Mouse (Mus musculus) gastrocnemius, adult 18-20 months (tissue): ENCODE measurements around the gene Ube2l3. TPM values are rescaled to one million over a fixed set of nuclear protein-coding genes. Genes with fewer than 3 reads are reported as not detected.

Experiments
- microRNA-seq: library from miRNA; unstranded; fragments of <30 nt; microRNA quantifications from one replicate; pipeline ENCODE4 v1.2.0, GENCODE M21; 2021
- total RNA-seq, 2 experiments: library from RNA; stranded (reverse); gene quantifications; 2 replicates each; pipeline ENCODE4 v1.2.3; 2021

Ube2l3 gene
- total RNA-seq, 2 experiments from 2014 or later, result 146 to 149 TPM

Small RNAs within 50 kb of the gene (microRNA-seq; reads per million reads assigned to microRNA genes)
- gene Mir130b (16.0 reads per million, percentile 31 among the genes with 10 or more reads in this experiment), gene Mir301b (not detected)

Other genes starting within 250 kb of the Ube2l3 start
- 100 to 1,000 TPM in 1 of 2 experiments, 10 to 100 TPM in 1; 94.3 to 102 TPM for gene Mapk1, start 219.3 kb downstream of the Ube2l3 start, total RNA-seq
- 1 to 10 TPM in 1 of 2 experiments, under 1 TPM in 1; 0.36 to 1.1 TPM for gene Ypel1, start 133.0 kb downstream of the Ube2l3 start, total RNA-seq
- 10 to 100 TPM; 22.9 to 30.8 TPM for gene Ppil2, start 91.4 kb downstream of the Ube2l3 start, total RNA-seq
- not detected for gene 2610318N02Rik, start 77.5 kb downstream of the Ube2l3 start, total RNA-seq
- 1 to 10 TPM; 4.7 to 5.9 TPM for gene Sdf2l1, start 70.3 kb downstream of the Ube2l3 start, total RNA-seq
- under 1 TPM in 1 of 2 experiments, not detected in 1; 0.17 TPM for gene Ydjc, start 58.0 kb downstream of the Ube2l3 start, total RNA-seq
- under 1 TPM in 1 of 2 experiments, not detected in 1; 0.09 TPM for gene Ccdc116, start 55.4 kb downstream of the Ube2l3 start, total RNA-seq
- gene Rimbp3, start 6.0 kb upstream of the Ube2l3 start, total RNA-seq, result under 1 TPM; 0.05 to 0.07 TPM
- gene Hic2, start 30.9 kb upstream of the Ube2l3 start, total RNA-seq, result 1 to 10 TPM; 1.4 to 1.7 TPM
- gene Tmem191c, start 73.4 kb upstream of the Ube2l3 start, total RNA-seq, result 1 to 10 TPM in 1 of 2 experiments, under 1 TPM in 1; 0.97 to 1.9 TPM
- under 1 TPM in 1 of 2 experiments, not detected in 1; 0.31 TPM for gene Serpind1, start 128.7 kb upstream of the Ube2l3 start, total RNA-seq
- 10 to 100 TPM; 17.7 to 19.1 TPM for gene Snap29, start 203.3 kb upstream of the Ube2l3 start, total RNA-seq
- 10 to 100 TPM; 21.3 to 27.7 TPM for gene Pi4ka, start 203.7 kb upstream of the Ube2l3 start, total RNA-seq
- gene Crkl, start 249.3 kb upstream of the Ube2l3 start, total RNA-seq, result 10 to 100 TPM; 23.4 to 30.2 TPM